Mouse (Mus musculus): ENCODE results near the gene 2900092C05Rik. TPM values are rescaled to one million over a fixed set of nuclear protein-coding genes. Genes with fewer than 3 reads are reported as not detected.

The 2900092C05Rik gene
- polyA plus RNA-seq, 1 experiment from 2014 or later: not detected

Other genes starting within 250 kb of the 2900092C05Rik start
- not detected in 2 replicates for gene Vmn1r81, start 244.2 kb upstream of the 2900092C05Rik start, polyA plus RNA-seq (2014; fragmentation: Nextera tagmentation; extraction: Ambion mirVana)
- not detected in 2 replicates for gene Vmn1r82, start 212.1 kb upstream of the 2900092C05Rik start, polyA plus RNA-seq (2014; fragmentation: Nextera tagmentation; extraction: Ambion mirVana)
- not detected in 2 replicates for gene Vmn1r83, start 183.0 kb upstream of the 2900092C05Rik start, polyA plus RNA-seq (2014; fragmentation: Nextera tagmentation; extraction: Ambion mirVana)
- not detected in 2 replicates for gene Vmn1r84, start 143.2 kb upstream of the 2900092C05Rik start, polyA plus RNA-seq (2014; fragmentation: Nextera tagmentation; extraction: Ambion mirVana)
- gene Zfp551, start 89.8 kb upstream of the 2900092C05Rik start, polyA plus RNA-seq (2014; fragmentation: Nextera tagmentation; extraction: Ambion mirVana): 3.0 and 4.4 TPM in 2 replicates
- gene Zfp606, start 34.2 kb upstream of the 2900092C05Rik start, polyA plus RNA-seq (2014; fragmentation: Nextera tagmentation; extraction: Ambion mirVana): 22.5 and 31.1 TPM in 2 replicates
- 0.01 TPM in 2 replicates for gene Vmn2r53, start 96.3 kb downstream of the 2900092C05Rik start, polyA plus RNA-seq (2014; fragmentation: Nextera tagmentation; extraction: Ambion mirVana)
- gene Vmn2r54, start 127.8 kb downstream of the 2900092C05Rik start, polyA plus RNA-seq (2014; fragmentation: Nextera tagmentation; extraction: Ambion mirVana): not detected in 2 replicates
- not detected in 2 replicates for gene Vmn2r55, start 172.5 kb downstream of the 2900092C05Rik start, polyA plus RNA-seq (2014; fragmentation: Nextera tagmentation; extraction: Ambion mirVana)
- gene Vmn2r56, start 222.5 kb downstream of the 2900092C05Rik start, polyA plus RNA-seq (2014; fragmentation: Nextera tagmentation; extraction: Ambion mirVana): not detected in 2 replicates